Mouse (Mus musculus) gastrocnemius, adult 2 months (tissue): ENCODE data around the gene Gatm. TPM values are rescaled to one million over a fixed set of nuclear protein-coding genes. Genes with fewer than 3 reads are reported as not detected.

Source experiments
- DNase-seq: peaks from one replicate; pipeline ENCODE4 v3.0.0; 2022
- H3K27ac ChIP-seq: fragments of 200-600 bp; 2 replicates; pipeline ENCODE4 v1.8.1; 2022; ENCODE audit warnings: mild to moderate bottlenecking
- H3K4me3 ChIP-seq: fragments of 200-600 bp; 2 replicates; pipeline ENCODE4 v1.8.1; 2022; ENCODE audit warnings: mild to moderate bottlenecking, moderate library complexity
- CTCF ChIP-seq: fragments of 200-600 bp; IDR thresholded peaks from 2 replicates; pipeline ENCODE4 v1.8.1; 2022; ENCODE audit warnings: antibody characterized with exemption, mild to moderate bottlenecking, moderate library complexity
- intact Hi-C: fragments of 180-260 bp; cut with DNase I; formaldehyde crosslinking; loops from one replicate; pipeline ENCODE4 v1.15.1; 2025
- microRNA-seq: library from miRNA; unstranded; fragments of <30 nt; microRNA quantifications from one replicate; pipeline ENCODE4 v1.2.0, GENCODE M21; 2021
- total RNA-seq, 2 experiments: library from RNA; stranded (reverse); gene quantifications; 2 replicates each; pipeline ENCODE4 v1.2.3; 2021

Gene Gatm
- total RNA-seq, 2 experiments from 2014 or later = 3.9 to 4.5 TPM

GRCm38 (mm10) chr2:122569439-122569838 lies 41.7 kb downstream of the Gatm start:
- peak; percentile 84 for TF ChIP-seq CTCF
- intact Hi-C loops = loop anchor here (1.0 kb wide), 1 partner anchor 60 kb away; no protein-coding TSS in a partner anchor

GRCm38 (mm10) chr2:122562251-122562650 lies 48.9 kb downstream of the Gatm start:
- DNase-seq = no peak
- intact Hi-C loops = no loop called here
- H3K4me3 ChIP-seq = no peak overlapping the region
- no peak for TF ChIP-seq CTCF
- H3K27ac ChIP-seq = no peak overlapping the region

More at GRCm38 (mm10) chr2:122569439-122569838, 41.7 kb downstream of the Gatm start:
- DNase-seq = peak; percentile 64
- no peak overlapping the region for H3K4me3 ChIP-seq
- H3K27ac ChIP-seq = no peak overlapping the region

- no peak for TF ChIP-seq CTCF
- no peak for DNase-seq
- intact Hi-C loops = no loop called here
- H3K27ac ChIP-seq = no peak overlapping the region
- no peak overlapping the region for H3K4me3 ChIP-seq
Observed at GRCm38 (mm10) chr2:122561221-122561620, 49.9 kb downstream of the Gatm start.

GRCm38 (mm10) chr2:122558317-122558716 lies 52.8 kb downstream of the Gatm start:
- intact Hi-C loops = loop anchor here (1.0 kb wide), 2 partner anchors 177 to 210 kb away; no protein-coding TSS in a partner anchor
- Histone ChIP-seq H3K27ac (no peak overlapping the region), H3K4me3 (no peak overlapping the region)
- DNase-seq = peak; percentile 52
- TF ChIP-seq CTCF = peak; percentile 76

Small RNAs within 50 kb of the gene (microRNA-seq; reads per million reads assigned to microRNA genes)
- gene Mir147 = not detected

Other genes with a start within 250 kb of the Gatm start
- gene Shf, start 242.1 kb downstream of the Gatm start, total RNA-seq = 1 to 10 TPM; 2.1 to 2.9 TPM
- gene Slc28a2, start 184.8 kb downstream of the Gatm start, total RNA-seq = 1 to 10 TPM; 5.6 to 9.9 TPM
- gene Gm14085, start 126.4 kb downstream of the Gatm start, total RNA-seq = under 1 TPM; 0.08 to 0.20 TPM
- gene AA467197, start 25.7 kb upstream of the Gatm start, total RNA-seq = under 1 TPM in 1 of 2 experiments, not detected in 1; 0.54 TPM
- gene Slc30a4, start 91.4 kb upstream of the Gatm start, total RNA-seq = 10 to 100 TPM; 14.4 to 14.8 TPM
- gene Bloc1s6, start 127.2 kb upstream of the Gatm start, total RNA-seq = 10 to 100 TPM; 14.5 to 20.6 TPM
- 10 to 100 TPM; 30.5 to 30.9 TPM for gene Sqor, start 153.9 kb upstream of the Gatm start, total RNA-seq